Mouse (Mus musculus) liver, embryonic 14.5 days (tissue): ENCODE measurements at regions not wholly inside any gene's neighbourhood (a gene's known extent, or its start where the extent isn't known, plus 50 kb on each side); places are given as distances from the start of the nearest gene placed in this dataset.

ENCODE experiments used
- ATAC-seq: fragments of 200-750 bp; cut with Nextera tagmentation; 2 replicates; pipeline ENCODE4 v1.8.0; 2017; ENCODE audit warnings: moderate number of reproducible peaks, mild to moderate bottlenecking, moderate library complexity; ENCODE audit not compliant: insufficient read depth
- DNase-seq, 3 experiments: peaks; one replicate each; pipeline ENCODE4 v3.0.0-alpha.2; 2012 to 2013; ENCODE audit warnings: low read depth in 3 of 3, low spot score in 3 of 3
- H3K27ac ChIP-seq: fragments of 300-500 bp; sonication (generic); 2 replicates; pipeline ENCODE4 v1.5.1; 2014; ENCODE audit warnings: moderate library complexity, mild to moderate bottlenecking, control low read depth, inconsistent platforms
- H3K27me3 ChIP-seq: fragments of 300-500 bp; sonication (generic); 2 replicates; pipeline ENCODE4 v1.6.1; 2014; ENCODE audit warnings: mild to moderate bottlenecking, low read length, moderate library complexity; ENCODE audit not compliant: control insufficient read depth, insufficient read depth
- H3K36me3 ChIP-seq: fragments of 300-500 bp; sonication (generic); replicated peaks from 2 replicates; pipeline ENCODE4 v1.6.1; 2014; ENCODE audit warnings: low read depth; ENCODE audit not compliant: control insufficient read depth, insufficient read depth
- H3K4me1 ChIP-seq, 2 experiments: fragments of 200-500 bp in 1 of 2; fragments of 300-500 bp in 1 of 2; sonication (generic) in 1 of 2; replicated peaks; 2 replicates each; pipeline ENCODE4 v1.6.1; 2012 to 2014; ENCODE audit warnings: antibody characterized with exemption in 1 of 2, inconsistent platforms in 1 of 2, low read length in 1 of 2; ENCODE audit not compliant: control insufficient read depth in 2 of 2, insufficient read depth in 2 of 2
- H3K4me2 ChIP-seq: fragments of 300-500 bp; sonication (generic); 2 replicates; pipeline ENCODE4 v1.6.1; 2014; ENCODE audit warnings: low read depth, mild to moderate bottlenecking, control low read depth, moderate library complexity
- H3K4me3 ChIP-seq, 2 experiments: fragments of 200-500 bp in 1 of 2; fragments of 300-500 bp in 1 of 2; sonication (generic) in 1 of 2; 2 replicates each; pipeline ENCODE4 v1.5.1; 2012 to 2014; ENCODE audit warnings: low read depth in 2 of 2, low read length in 2 of 2, mild to moderate bottlenecking in 2 of 2, control low read depth in 1 of 2, inconsistent platforms in 1 of 2, moderate library complexity in 1 of 2; ENCODE audit not compliant: insufficient read depth in 1 of 2
- H3K9ac ChIP-seq: fragments of 300-500 bp; sonication (generic); replicated peaks from 2 replicates; pipeline ENCODE4 v1.6.1; 2014; ENCODE audit warnings: mild to moderate bottlenecking, control low read depth, moderate library complexity
- H3K9me3 ChIP-seq: fragments of 300-500 bp; sonication (generic); 2 replicates; pipeline ENCODE4 v1.6.1; 2016; ENCODE audit warnings: low read length, mixed read lengths; ENCODE audit not compliant: control insufficient read depth
- CTCF ChIP-seq: IDR thresholded peaks from 2 replicates; pipeline ENCODE4 v1.5.1; 2016; ENCODE audit warnings: antibody characterized with exemption, low read depth, control low read depth
- EP300 ChIP-seq: IDR thresholded peaks from 2 replicates; pipeline ENCODE4 v1.6.1; 2016; ENCODE audit warnings: antibody characterized with exemption, low read depth
- WGBS: fragments of 180-500 bp; shearing (Covaris S2); extraction: QIAGEN DNeasy Blood & Tissue Kit; methylation state at CpG from one replicate; pipeline ENCODE4 v1.1.7; 2014; ENCODE audit not compliant: insufficient replicate concordance; 5-methylcytosine and 5-hydroxymethylcytosine counted together

DNA sequence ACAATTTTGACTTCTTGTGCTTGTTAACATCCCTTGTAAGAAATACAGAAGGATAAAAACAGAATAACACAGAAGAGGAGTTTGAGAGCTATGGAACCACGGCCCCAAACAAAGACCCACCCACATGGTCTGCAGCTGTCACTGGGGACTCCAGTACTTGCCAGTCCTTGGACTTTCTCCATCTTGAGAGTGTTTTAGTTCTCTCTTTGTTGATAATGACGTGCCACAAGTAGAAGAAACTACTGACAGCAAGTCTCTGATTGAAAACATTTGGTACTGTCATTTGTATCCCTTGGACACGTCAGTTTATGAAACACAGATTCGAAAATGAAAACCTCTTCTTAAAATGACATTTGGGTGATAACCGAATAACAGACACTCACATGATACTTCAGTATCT is 68.3 kb upstream of the Frg1 start:
- Histone ChIP-seq H3K4me1 (no peaks in the 10 kb centered on the region), H3K4me3 (no peak overlapping the region), H3K36me3 (no peaks in the 10 kb centered on the region), H3K9me3 (no peaks in the 10 kb centered on the region), H3K27me3 (no peaks in the 10 kb centered on the region), H3K9ac (no peak overlapping the region), H3K4me2 (no peak overlapping the region), H3K27ac (no peak overlapping the region)
- DNase-seq: no peak
- no peak for ATAC-seq
- TF ChIP-seq EP300 (no peak), CTCF (no peak)
- 55% methylated on average over 5 of the region's 5 CpGs for WGBS

DNA sequence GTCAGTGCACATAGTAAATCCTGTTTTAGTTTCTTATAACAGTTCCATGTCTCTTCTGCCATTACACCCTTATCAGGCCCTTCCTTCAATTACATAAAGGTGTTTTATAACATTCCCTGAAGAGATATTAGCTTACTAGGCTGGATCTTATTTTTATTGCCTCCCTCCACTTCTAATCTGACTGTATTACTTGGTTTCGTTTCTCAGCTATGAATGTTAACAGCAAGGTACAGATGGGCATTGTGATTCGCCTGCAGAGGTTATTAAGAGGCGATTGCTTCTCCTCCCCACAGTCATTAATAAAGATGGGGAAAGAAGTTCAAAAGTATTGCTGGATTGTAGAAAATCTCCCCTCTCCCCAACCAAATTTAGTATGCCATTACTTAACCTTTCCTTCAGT is 66.4 kb upstream of the Frg1 start:
- 55% methylated on average over 3 of the region's 3 CpGs for WGBS
- TF ChIP-seq EP300 (no peak), CTCF (no peak)
- no peak overlapping the region for H3K4me3 ChIP-seq
- no peaks in the 10 kb centered on the region for H3K36me3 ChIP-seq
- H3K9ac ChIP-seq: no peak overlapping the region
- no peaks in the 10 kb centered on the region for H3K9me3 ChIP-seq
- ATAC-seq (no peak), DNase-seq (no peak)
- no peaks in the 10 kb centered on the region for H3K4me1 ChIP-seq
- H3K4me2 ChIP-seq: no peak overlapping the region
- no peak overlapping the region for H3K27ac ChIP-seq
- no peaks in the 10 kb centered on the region for H3K27me3 ChIP-seq

DNA sequence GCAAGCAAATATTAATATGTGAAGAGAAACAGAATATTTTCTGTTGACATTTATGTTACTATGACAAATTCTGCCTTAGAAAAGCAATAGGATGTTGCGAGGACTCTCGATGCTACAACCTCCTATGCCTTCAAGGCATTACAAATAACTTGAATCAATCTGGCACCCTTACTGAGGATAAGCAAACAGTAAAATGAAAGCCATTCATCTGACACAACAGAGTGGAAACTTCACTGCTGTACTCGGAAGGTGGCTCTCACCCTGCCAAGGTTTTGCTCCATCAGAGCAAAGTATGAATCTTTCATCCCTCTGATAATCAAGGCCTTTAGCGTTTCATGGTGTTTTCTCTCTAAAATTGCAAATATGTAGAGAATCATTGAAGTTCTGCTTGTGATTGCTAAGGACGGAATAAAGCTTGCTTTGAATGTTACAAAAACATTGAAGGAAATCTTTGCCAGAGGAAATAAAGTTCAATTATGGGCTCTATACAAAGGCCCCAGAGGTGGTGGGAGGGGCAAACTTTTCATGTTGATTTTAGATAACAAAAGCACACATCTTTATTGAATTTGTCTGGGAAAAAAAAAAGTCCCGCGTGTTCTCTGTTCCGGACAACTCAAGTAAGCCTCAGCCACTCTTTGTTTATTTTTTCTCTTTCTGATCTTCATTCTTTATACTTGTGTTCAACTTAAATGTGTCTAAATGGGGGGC is 56.3 kb upstream of the Frg1 start:
- ATAC-seq: no peak

DNA sequence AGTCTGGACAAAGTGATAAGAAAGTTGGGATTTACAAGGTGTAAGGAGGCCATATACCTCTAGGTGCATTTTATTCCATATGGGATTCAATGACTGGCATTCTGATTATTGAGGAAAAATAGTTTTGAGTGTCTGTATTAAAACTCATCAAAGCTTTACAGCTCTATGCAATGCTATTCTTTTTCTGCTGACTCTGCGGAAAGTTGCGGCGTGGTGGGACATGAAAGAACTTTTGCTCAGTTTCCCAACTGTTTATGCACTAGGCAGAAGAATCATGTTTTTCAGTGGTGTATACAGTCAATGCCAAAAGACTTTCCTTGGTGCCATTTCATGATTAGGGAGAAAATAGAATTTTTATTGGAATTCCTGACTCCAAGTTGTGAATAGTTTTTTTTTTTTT is 55.4 kb upstream of the Frg1 start:
- Histone ChIP-seq H3K4me1 (no peaks in the 10 kb centered on the region), H3K9ac (no peak overlapping the region), H3K4me3 (no peak overlapping the region), H3K27me3 (no peaks in the 10 kb centered on the region), H3K4me2 (no peak overlapping the region), H3K27ac (no peak overlapping the region), H3K9me3 (no peaks in the 10 kb centered on the region), H3K36me3 (no peaks in the 10 kb centered on the region)
- no peak for ATAC-seq
- no peak for TF ChIP-seq EP300
- no peak for TF ChIP-seq CTCF
- DNase-seq: no peak
- WGBS: 95% methylated on average over 3 of the region's 3 CpGs

More for the DNA sequence above, 56.3 kb upstream of the Frg1 start:
- Histone ChIP-seq H3K4me1 (no peaks in the 10 kb centered on the region), H3K9ac (no peak overlapping the region), H3K36me3 (no peaks in the 10 kb centered on the region), H3K27ac (no peak overlapping the region), H3K27me3 (no peaks in the 10 kb centered on the region), H3K4me3 (no peak overlapping the region), H3K4me2 (no peak overlapping the region), H3K9me3 (no peaks in the 10 kb centered on the region)
- TF ChIP-seq EP300 (no peak), CTCF (no peak)
- WGBS: 53% methylated on average over 8 of the region's 8 CpGs
- no peak for DNase-seq
